Mouse (Mus musculus) E14TG2a.4 (cell line): ENCODE measurements around the gene Platr17.

Source experiments
- CTCF ChIP-seq: conservative IDR thresholded peaks from 2 replicates; pipeline ENCODE4 v1.5.1; 2014; ENCODE audit warnings: low read length
- NANOG ChIP-seq: IDR thresholded peaks from 2 replicates; pipeline ENCODE4 v1.6.1; 2014; ENCODE audit warnings: borderline replicate concordance, low read length, mixed read lengths
- POU5F1 ChIP-seq: IDR thresholded peaks from 2 replicates; pipeline ENCODE4 v1.6.1; 2014; ENCODE audit warnings: low read length, borderline replicate concordance

GRCm38 (mm10) chr17:33952879-33953278 lies 47.9 kb downstream of the Platr17 start:
- TF ChIP-seq CTCF: no peak
- TF ChIP-seq POU5F1: no peak
- no peak for TF ChIP-seq NANOG
